Mouse (Mus musculus): Measurements from ENCODE around the gene Ttyh2. TPM values are rescaled to one million over a fixed set of nuclear protein-coding genes. Genes with fewer than 3 reads are reported as not detected.

Ttyh2 gene
- polyA plus RNA-seq, 1 experiment = 2.6 TPM

- Histone ChIP-seq H3K27ac (ENCODE audit: control insufficient read depth, insufficient read depth, low read depth, low read length, poor library complexity) (no peak overlapping the region), H3K4me3 (replicated peaks; ENCODE audit: control insufficient read depth, low read depth, low read length) (no peak overlapping the region), H3K4me1 (ENCODE audit: control insufficient read depth, insufficient read depth, low read length) (no peaks in the 10 kb centered on the region; the same call in 1 of the 2 replicates)
- no peak for TF ChIP-seq CTCF (IDR thresholded peaks at IDR 0.05; ENCODE audit: control insufficient read depth, insufficient read depth, low read length)
- no peak for TF ChIP-seq POLR2A (IDR thresholded peaks at IDR 0.05; ENCODE audit: borderline replicate concordance, control insufficient read depth, low read depth, low read length)
- 58% methylated on average over 10 of the region's 10 CpGs for WGBS
Measured at GRCm38 (mm10) chr11:114680291-114680690, 5.1 kb downstream of the Ttyh2 start.

DNA sequence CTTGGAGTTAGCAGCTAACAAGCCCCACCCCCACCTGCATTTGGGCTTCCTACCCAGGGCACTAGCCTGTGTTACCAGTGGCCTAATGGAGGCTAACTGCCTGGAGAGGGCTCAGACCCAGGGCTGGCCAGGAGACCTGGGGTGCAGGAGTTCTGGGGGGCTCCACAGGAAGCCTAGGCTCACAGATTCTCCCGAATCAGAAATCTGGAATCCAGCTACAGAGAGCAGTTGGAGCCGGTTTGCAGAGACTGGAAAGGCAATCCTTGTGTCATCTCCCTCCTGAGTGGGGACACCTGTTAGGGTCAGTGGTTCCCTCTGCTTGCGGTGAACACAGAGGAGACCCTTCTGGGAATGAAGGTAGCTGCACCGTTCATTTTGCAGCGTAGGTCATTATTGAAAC, 5.8 kb downstream of the Ttyh2 start:
- H3K27ac ChIP-seq (ENCODE audit: control insufficient read depth, insufficient read depth, low read depth, low read length, poor library complexity) = no peak overlapping the region
- H3K4me1 ChIP-seq (ENCODE audit: control insufficient read depth, insufficient read depth, low read length) = no peaks in the 10 kb centered on the region; the same call in 1 of the 2 replicates

DNA sequence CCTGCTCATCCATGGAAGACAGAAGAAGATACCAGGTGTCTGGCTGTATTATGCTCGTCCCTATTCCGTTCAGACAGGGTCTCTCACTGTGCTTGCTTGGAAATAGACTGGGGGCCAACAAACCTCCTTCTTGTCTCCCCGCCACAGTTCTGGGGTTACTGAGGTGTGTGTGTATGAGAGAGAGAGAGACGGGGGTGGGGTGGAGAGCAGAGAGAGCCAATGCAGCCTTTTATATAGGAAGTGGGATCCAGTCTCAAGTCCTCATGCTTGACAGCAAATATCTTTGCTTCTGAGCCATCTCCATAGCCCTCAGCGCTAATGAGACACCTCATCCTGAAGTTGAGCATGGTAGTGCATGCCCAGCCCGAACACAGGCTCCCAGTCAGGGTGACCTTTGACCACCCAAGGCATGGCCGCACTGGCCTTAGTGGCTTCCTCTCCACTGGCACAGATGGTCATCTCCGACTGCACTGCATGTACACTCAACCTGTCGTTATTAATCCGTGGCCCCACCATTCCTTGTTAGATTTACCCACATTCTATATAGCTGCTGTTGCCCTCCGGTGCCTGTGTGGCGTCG, 7.2 kb downstream of the Ttyh2 start:
- TF ChIP-seq CTCF (IDR thresholded peaks at IDR 0.05; ENCODE audit: control insufficient read depth, insufficient read depth, low read length) (no peak), POLR2A (IDR thresholded peaks at IDR 0.05; ENCODE audit: borderline replicate concordance, control insufficient read depth, low read depth, low read length) (no peak)
- Histone ChIP-seq H3K27ac (ENCODE audit: control insufficient read depth, insufficient read depth, low read depth, low read length, poor library complexity) (no peak overlapping the region), H3K4me3 (replicated peaks; ENCODE audit: control insufficient read depth, low read depth, low read length) (no peak overlapping the region), H3K4me1 (ENCODE audit: control insufficient read depth, insufficient read depth, low read length) (no peaks in the 10 kb centered on the region; the same call in 1 of the 2 replicates)
- 84% methylated on average over 13 of the region's 13 CpGs for WGBS

More for the DNA sequence above, 5.8 kb downstream of the Ttyh2 start:
- no peak overlapping the region for H3K4me3 ChIP-seq (replicated peaks; ENCODE audit: control insufficient read depth, low read depth, low read length)
- WGBS = 90% methylated on average over 5 of the region's 5 CpGs
- TF ChIP-seq POLR2A (IDR thresholded peaks at IDR 0.05; ENCODE audit: borderline replicate concordance, control insufficient read depth, low read depth, low read length) (no peak), CTCF (IDR thresholded peaks at IDR 0.05; ENCODE audit: control insufficient read depth, insufficient read depth, low read length) (no peak)

DNA sequence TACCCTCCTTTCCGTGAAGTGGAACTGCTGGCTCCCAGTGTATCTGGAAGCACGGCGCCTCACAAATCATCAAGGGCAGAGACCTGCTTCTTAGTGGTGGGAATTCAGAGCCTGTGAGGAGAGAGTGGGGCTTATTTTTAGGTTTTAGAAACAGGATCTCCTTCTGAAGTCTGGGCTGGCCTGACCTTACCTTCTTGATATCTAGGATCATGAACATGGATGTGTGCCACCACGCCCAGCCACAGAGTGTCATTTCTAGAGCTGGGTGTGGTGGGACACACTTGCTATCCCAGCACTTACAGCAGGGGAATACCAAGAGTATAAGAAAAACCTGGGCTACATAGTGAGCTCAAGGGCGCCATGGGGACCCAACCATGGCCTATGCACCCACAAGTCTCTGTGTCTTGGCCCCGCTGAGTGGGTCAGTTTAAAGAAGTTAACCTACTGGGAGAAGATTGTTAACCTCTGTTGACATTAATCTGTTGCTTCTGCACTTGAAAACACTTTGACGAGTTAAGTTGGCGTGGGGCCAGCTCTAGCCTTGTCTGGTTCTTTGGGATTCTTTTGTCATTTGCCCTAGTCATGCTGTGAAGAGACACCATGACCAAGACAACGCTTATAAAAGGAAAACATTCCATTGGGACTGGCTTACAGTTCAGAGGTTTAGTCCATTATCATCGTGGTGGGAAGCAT, 7.9 kb downstream of the Ttyh2 start:
- 85% methylated on average over 10 of the region's 10 CpGs for WGBS
- no peak for TF ChIP-seq POLR2A (IDR thresholded peaks at IDR 0.05; ENCODE audit: borderline replicate concordance, control insufficient read depth, low read depth, low read length)
- no peak for TF ChIP-seq CTCF (IDR thresholded peaks at IDR 0.05; ENCODE audit: control insufficient read depth, insufficient read depth, low read length)
- Histone ChIP-seq H3K4me1 (ENCODE audit: control insufficient read depth, insufficient read depth, low read length) (no peaks in the 10 kb centered on the region; the same call in 1 of the 2 replicates), H3K4me3 (replicated peaks; ENCODE audit: control insufficient read depth, low read depth, low read length) (no peak overlapping the region), H3K27ac (ENCODE audit: control insufficient read depth, insufficient read depth, low read depth, low read length, poor library complexity) (no peak overlapping the region)

DNA sequence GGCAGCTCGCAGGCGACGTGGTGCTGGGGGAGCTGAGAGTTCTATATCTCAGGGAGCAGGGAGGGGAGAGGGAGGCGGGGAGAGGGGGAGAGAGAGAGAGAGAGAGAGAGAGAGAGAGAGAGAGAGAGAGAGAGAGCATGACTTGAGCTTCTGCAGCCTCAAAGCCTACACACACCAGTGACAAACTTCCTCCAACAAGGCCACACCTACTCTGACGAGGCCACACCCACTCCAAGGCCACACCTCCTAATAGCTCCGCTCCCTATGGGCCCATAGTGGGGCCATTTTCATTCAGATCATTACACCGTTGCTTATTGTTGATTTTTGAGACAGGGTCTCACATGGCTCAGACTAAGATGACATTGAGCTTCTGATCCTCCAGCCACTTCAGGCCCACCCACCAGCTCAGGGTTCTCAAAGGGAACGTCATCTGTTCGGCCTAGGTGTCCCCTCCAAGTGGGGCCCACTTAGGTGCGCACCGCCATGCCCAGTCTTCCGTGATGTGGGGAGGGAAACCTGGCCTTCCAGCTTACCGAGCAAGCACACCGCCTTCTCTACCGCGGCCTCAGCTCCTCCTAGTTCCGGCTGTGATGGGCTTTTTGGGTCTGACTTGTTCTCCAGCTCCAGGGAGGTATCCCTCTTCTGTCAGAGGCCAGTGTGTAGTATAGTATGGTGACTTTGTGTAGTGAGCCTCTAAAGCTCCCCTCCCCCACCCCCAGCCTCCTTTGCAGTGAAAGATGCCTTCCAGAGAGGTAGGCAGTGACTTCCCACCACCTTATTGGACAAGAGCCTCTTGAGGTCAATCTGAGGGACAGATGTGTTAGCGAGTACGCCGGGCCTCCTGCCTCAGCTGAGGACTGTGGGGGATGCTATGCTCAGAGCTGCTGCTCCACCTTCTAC, 8.7 kb downstream of the Ttyh2 start:
- Histone ChIP-seq H3K4me1 (ENCODE audit: control insufficient read depth, insufficient read depth, low read length) (no peaks in the 10 kb centered on the region; the same call in 1 of the 2 replicates), H3K4me3 (replicated peaks; ENCODE audit: control insufficient read depth, low read depth, low read length) (no peak overlapping the region)

GRCm38 (mm10) chr11:114684627-114685373, 9.6 kb downstream of the Ttyh2 start:
- Histone ChIP-seq H3K27ac (ENCODE audit: control insufficient read depth, insufficient read depth, low read depth, low read length, poor library complexity) (no peak overlapping the region), H3K4me3 (replicated peaks; ENCODE audit: control insufficient read depth, low read depth, low read length) (no peak overlapping the region), H3K4me1 (ENCODE audit: control insufficient read depth, insufficient read depth, low read length) (no peaks in the 10 kb centered on the region; the same call in 1 of the 2 replicates)
- WGBS = 84% methylated on average over 14 of the region's 14 CpGs
- TF ChIP-seq CTCF (IDR thresholded peaks at IDR 0.05; ENCODE audit: control insufficient read depth, insufficient read depth, low read length) (no peak), POLR2A (IDR thresholded peaks at IDR 0.05; ENCODE audit: borderline replicate concordance, control insufficient read depth, low read depth, low read length) (no peak)

More for the DNA sequence above, 8.7 kb downstream of the Ttyh2 start:
- 58% methylated on average over 20 of the region's 20 CpGs for WGBS
- H3K27ac ChIP-seq (ENCODE audit: control insufficient read depth, insufficient read depth, low read depth, low read length, poor library complexity) = no peak overlapping the region
- TF ChIP-seq POLR2A (IDR thresholded peaks at IDR 0.05; ENCODE audit: borderline replicate concordance, control insufficient read depth, low read depth, low read length) (no peak), CTCF (IDR thresholded peaks at IDR 0.05; ENCODE audit: control insufficient read depth, insufficient read depth, low read length) (no peak)

- H3K4me3 ChIP-seq (replicated peaks; ENCODE audit: control insufficient read depth, low read depth, low read length) = no peak overlapping the region
- WGBS = 78% methylated on average over 9 of the region's 9 CpGs
- H3K4me1 ChIP-seq (ENCODE audit: control insufficient read depth, insufficient read depth, low read length) = no peaks in the 10 kb centered on the region; the same call in 1 of the 2 replicates
- no peak overlapping the region for H3K27ac ChIP-seq (ENCODE audit: control insufficient read depth, insufficient read depth, low read depth, low read length, poor library complexity)
- TF ChIP-seq POLR2A (IDR thresholded peaks at IDR 0.05; ENCODE audit: borderline replicate concordance, control insufficient read depth, low read depth, low read length) = no peak
- no peak for TF ChIP-seq CTCF (IDR thresholded peaks at IDR 0.05; ENCODE audit: control insufficient read depth, insufficient read depth, low read length)
Measured at GRCm38 (mm10) chr11:114685526-114686040, 10.4 kb downstream of the Ttyh2 start.

Measured in bone marrow, adult 2 months (tissue).